Mouse (Mus musculus): ENCODE measurements at regions not wholly inside any gene's neighbourhood (a gene's known extent, or its start where the extent isn't known, plus 50 kb on each side); places are given as distances from the start of the nearest gene placed in this dataset.

- DNase-seq = no peak
Measured at GRCm38 (mm10) chr9:101641524-101641923, 220.1 kb upstream of the 9630041A04Rik start.

- no peak for DNase-seq
Measured at GRCm38 (mm10) chr9:101640598-101640997, 221.0 kb upstream of the 9630041A04Rik start.

DNA sequence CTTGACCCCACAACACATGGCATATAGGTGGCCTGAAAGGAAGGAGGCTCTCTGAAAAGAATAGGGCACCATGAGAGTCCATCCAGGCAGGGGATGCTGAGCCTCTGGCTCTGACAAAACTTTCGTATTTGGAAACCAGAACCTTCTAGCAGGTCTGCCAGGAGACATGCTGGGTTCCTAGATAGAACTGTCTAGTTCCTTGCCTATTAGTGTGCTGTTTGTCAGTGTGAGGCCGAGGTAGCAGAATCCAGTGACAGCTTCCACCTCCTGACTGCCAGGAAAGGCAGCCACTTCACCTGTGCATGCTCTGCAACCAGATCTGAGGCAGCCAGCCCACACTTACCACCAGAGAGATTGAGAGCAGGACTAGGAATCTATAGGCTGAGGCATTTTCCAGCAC is 245.4 kb upstream of the 9630041A04Rik start:
- no peak for DNase-seq

GRCm38 (mm10) chr9:101615176-101615575 is 246.5 kb upstream of the 9630041A04Rik start:
- DNase-seq = no peak

- no peak for DNase-seq
Measured at GRCm38 (mm10) chr9:101613933-101614332, 247.7 kb upstream of the 9630041A04Rik start.

GRCm38 (mm10) chr9:101613471-101613870 is 248.2 kb upstream of the 9630041A04Rik start:
- no peak for DNase-seq

- no peak for DNase-seq
Measured at GRCm38 (mm10) chr9:101612971-101613370, 248.7 kb upstream of the 9630041A04Rik start.

- DNase-seq = no peak
Measured at GRCm38 (mm10) chr9:101612571-101612970, 249.1 kb upstream of the 9630041A04Rik start.

DNA sequence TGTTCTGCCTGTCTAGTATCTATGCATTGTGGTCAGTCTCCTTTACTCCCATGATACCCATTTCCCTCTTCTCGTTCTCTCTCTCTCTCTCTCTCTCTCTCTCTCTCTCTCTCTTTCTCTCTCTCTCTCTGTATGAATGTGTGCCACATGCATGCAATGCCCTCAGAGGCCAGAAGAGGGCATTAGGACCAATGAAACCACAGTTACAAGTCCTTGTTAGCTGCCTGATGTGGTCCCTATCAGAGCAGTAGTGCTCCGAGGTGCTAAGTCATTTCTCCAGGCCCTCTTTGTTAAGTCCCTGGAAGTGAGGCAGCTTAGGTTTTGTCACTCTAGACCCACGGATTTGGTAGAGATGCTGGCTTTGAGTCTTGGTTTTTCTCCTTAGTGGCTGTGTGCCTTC is 250.2 kb upstream of the 9630041A04Rik start:
- no peak for DNase-seq

DNA sequence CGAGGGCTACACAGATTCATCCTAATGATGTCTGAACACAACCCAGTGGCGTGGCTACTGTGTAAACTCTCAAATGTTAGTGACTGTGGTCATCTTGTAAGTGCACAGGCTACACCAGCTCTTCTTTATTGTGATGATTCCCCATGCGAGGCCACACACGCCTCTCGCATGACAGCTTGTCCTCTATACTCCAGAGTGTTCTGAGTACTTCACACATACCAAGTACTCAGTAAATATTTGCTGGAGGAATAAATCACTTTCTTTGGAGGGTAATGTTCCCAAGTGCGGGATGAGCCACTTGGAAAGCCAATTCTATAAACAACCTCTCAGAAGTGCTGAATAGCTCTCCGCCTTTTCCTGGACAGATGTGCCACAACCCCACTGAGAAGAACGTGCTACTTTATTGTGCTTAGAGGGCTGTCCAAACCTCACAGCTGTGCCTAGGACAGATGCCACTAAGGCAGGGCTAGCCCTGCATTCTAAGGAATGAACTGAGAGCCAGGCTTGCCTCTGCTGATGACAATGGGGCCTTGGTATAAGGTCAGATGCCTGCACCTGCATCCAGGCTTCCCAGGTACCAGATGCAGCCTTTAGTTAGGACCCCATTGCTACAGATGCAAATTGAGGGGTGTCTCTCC is 250.7 kb upstream of the 9630041A04Rik start:
- DNase-seq = no peak

DNA sequence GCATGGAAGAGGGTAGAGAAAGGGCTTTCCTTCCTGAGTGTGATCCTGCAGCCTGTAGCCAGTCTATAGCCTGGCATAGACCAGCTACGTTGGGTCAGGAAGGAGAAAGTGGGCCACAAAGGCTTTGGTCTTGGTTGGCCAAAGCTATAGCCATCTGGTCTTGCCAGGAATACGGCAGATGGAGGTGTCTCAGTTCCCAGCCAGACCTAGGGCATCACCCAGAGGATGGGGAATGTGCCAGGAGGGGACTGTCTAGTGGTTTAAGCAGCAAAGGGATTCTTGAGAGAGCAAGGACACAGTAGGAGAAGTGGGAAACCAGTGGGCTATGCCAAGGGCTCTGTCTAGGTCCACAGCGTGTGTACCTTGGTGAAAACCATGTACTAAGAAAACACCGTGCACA is 251.3 kb upstream of the 9630041A04Rik start:
- DNase-seq = no peak

GRCm38 (mm10) chr9:101602799-101603198 is 258.8 kb upstream of the 9630041A04Rik start:
- DNase-seq = no peak

GRCm38 (mm10) chr9:101596898-101597297 is 264.7 kb upstream of the 9630041A04Rik start:
- no peak for DNase-seq

DNA sequence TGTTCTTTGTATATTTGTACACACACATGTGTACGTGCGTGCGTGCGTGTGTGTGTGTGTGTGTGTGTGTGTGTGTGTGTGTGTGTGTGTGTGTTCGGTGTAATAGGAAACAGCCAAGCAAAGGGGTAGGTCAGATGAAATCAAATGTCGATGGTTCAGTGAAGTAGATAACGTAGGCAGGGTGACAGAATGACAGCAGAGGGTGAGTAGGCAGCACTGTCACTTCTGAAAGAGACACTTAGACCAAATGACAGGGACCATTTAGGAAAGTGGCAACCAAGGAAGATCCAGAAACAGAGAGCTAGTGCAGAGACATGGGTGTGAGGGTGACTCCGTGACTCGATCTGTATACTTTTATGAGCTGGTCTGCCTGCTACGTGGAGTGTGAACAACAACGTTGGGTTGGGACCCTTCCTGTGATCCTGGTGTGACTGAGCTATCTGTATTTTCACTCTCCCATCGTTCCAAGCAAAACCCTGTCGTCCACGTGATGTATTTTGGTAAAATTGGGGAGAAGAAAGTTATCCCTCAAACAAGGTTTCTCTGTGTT is 266.5 kb upstream of the 9630041A04Rik start:
- no peak for DNase-seq

GRCm38 (mm10) chr9:101592621-101593020 is 269.0 kb upstream of the 9630041A04Rik start:
- DNase-seq = no peak

GRCm38 (mm10) chr9:101591681-101592080 is 270.0 kb upstream of the 9630041A04Rik start:
- no peak for DNase-seq

GRCm38 (mm10) chr9:101590310-101590709 is 271.3 kb upstream of the 9630041A04Rik start:
- no peak for DNase-seq

GRCm38 (mm10) chr9:101581064-101581463 is 280.6 kb upstream of the 9630041A04Rik start:
- DNase-seq = no peak

GRCm38 (mm10) chr9:101570714-101571113 is 290.9 kb upstream of the 9630041A04Rik start:
- DNase-seq = no peak

- no peak for DNase-seq
Measured at GRCm38 (mm10) chr9:101563196-101563595, 298.4 kb upstream of the 9630041A04Rik start.

DNA sequence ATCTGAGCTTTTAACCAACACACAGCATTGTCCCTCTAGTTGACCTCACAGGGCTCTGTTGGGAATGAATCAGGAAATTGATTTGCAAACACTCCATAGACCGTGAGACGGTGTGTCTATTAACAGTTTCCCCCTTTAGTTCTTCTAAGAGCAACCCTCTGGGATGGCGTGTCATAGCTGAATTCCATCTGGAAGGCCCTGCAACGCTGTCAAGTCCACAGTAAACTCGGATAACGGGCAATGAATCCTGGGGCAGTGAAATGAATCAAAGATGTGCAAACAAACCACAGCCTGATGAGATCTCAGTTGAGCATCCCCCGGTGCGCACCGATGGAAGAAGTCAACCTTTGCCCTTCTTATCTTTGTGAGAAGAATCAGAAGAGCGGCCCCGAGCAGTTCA is 302.3 kb upstream of the 9630041A04Rik start:
- DNase-seq = no peak

GRCm38 (mm10) chr9:101555011-101555673 is 303.5 kb upstream of the Ppp2r3a start:
- DNase-seq = no peak

DNA sequence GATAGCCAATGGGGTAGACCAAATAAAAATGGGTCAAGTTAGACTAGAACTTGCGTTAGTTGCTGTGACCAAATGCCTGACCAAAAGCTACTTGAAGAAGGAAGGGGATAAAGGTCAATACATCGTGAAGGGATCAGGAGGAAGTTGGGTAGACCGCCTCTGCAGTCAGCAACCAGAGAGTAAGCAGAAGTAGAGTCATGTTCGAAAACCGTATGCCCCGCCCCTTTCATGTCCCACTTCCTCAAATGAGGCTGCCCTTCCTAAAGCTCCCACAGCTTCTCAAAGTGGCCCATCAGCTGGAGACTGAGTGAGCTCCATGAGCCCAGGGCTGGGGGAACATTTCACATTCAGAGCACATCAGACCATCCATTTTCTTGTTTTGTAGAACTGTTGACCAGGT is 301.2 kb upstream of the Ppp2r3a start:
- DNase-seq = no peak

GRCm38 (mm10) chr9:101551256-101551655 is 299.7 kb upstream of the Ppp2r3a start:
- DNase-seq = no peak

Data from spleen, adult 18-20 months (tissue).